Mouse (Mus musculus): ENCODE measurements around the gene Mfsd4b2. TPM values are rescaled to one million over a fixed set of nuclear protein-coding genes. Genes with fewer than 3 reads are reported as not detected.

Gene Mfsd4b2
- polyA plus RNA-seq, 1 experiment = not detected

GRCm38 (mm10) chr10:39893702-39894697 lies 32.7 kb downstream of the Mfsd4b2 start:
- Histone ChIP-seq H3K4me3 (ENCODE audit: insufficient read depth, low read length) (no peak overlapping the region), H3K4me1 (ENCODE audit: control insufficient read depth, insufficient read depth, low read length) (peaks cover 12% of the 10 kb centered on the region), H3K27ac (ENCODE audit: insufficient read depth, low read depth, low read length) (no peak overlapping the region)
- no peak for TF ChIP-seq POLR2A (IDR thresholded peaks at IDR 0.05; ENCODE audit: borderline replicate concordance, low read depth, low read length)
- no peak for TF ChIP-seq CTCF (IDR thresholded peaks at IDR 0.05; ENCODE audit: low read depth, low read length)

DNA sequence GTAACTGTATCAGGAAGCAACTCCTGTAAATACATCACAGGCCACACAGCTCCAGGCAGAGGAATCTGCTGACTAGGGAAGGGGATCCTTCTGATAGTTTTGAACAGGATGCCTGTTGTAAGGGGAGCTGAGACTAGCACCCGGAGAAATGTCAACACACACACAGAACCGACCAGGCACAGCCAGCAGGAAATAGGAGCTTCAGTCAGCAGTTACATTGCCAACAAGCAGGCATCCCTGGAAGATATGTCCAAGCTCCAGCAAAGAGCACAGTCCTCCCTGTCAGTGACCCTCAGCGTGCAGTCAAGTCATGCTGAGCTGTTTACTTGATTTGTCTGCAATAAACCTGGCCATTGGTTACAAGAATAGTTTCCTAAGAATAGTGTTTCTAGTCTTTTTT lies 38.1 kb downstream of the Mfsd4b2 start:
- no peak overlapping the region for H3K27ac ChIP-seq (ENCODE audit: insufficient read depth, low read depth, low read length)
- no peak for TF ChIP-seq POLR2A (IDR thresholded peaks at IDR 0.05; ENCODE audit: borderline replicate concordance, low read depth, low read length)
- no peak for TF ChIP-seq CTCF (IDR thresholded peaks at IDR 0.05; ENCODE audit: low read depth, low read length)
- no peak overlapping the region for H3K4me3 ChIP-seq (ENCODE audit: insufficient read depth, low read length)
- H3K4me1 ChIP-seq (ENCODE audit: control insufficient read depth, insufficient read depth, low read length) = peaks cover 5% of the 10 kb centered on the region

Other genes with a start within 250 kb of the Mfsd4b2 start
- gene Rev3l, start 194.8 kb downstream of the Mfsd4b2 start, polyA plus RNA-seq (2012; ENCODE audit: insufficient read depth, insufficient read length, missing spikeins) = 9.9 and 11.7 TPM in 2 replicates
- 6.8 and 8.2 TPM in 2 replicates for gene Mfsd4b4, start 27.7 kb downstream of the Mfsd4b2 start, polyA plus RNA-seq (2012; ENCODE audit: insufficient read depth, insufficient read length, missing spikeins)
- gene Mfsd4b3, start 33.2 kb upstream of the Mfsd4b2 start, polyA plus RNA-seq (2012; ENCODE audit: insufficient read depth, insufficient read length, missing spikeins) = 1.4 TPM in 2 replicates
- gene Mfsd4b5, start 59.7 kb upstream of the Mfsd4b2 start, polyA plus RNA-seq (2012; ENCODE audit: insufficient read depth, insufficient read length, missing spikeins) = not detected in 2 replicates
- not detected in 2 replicates for gene Mfsd4b1, start 98.3 kb upstream of the Mfsd4b2 start, polyA plus RNA-seq (2012; ENCODE audit: insufficient read depth, insufficient read length, missing spikeins)
- gene Slc16a10, start 215.3 kb upstream of the Mfsd4b2 start, polyA plus RNA-seq (2012; ENCODE audit: insufficient read depth, insufficient read length, missing spikeins) = 59.0 and 61.3 TPM in 2 replicates